Mouse (Mus musculus) erythroblast, embryonic 14.5 days (primary cell): ENCODE data around the gene Soat2.

Experiments used
- GATA1 ChIP-seq: IDR thresholded peaks from 2 replicates; pipeline ENCODE4 v1.6.1; 2012; ENCODE audit warnings: low read length, inconsistent platforms, mixed read lengths
- TAL1 ChIP-seq: IDR thresholded peaks from 3 replicates; pipeline ENCODE4 v1.6.1; 2012; ENCODE audit warnings: low read length, inconsistent platforms, mixed read lengths

DNA sequence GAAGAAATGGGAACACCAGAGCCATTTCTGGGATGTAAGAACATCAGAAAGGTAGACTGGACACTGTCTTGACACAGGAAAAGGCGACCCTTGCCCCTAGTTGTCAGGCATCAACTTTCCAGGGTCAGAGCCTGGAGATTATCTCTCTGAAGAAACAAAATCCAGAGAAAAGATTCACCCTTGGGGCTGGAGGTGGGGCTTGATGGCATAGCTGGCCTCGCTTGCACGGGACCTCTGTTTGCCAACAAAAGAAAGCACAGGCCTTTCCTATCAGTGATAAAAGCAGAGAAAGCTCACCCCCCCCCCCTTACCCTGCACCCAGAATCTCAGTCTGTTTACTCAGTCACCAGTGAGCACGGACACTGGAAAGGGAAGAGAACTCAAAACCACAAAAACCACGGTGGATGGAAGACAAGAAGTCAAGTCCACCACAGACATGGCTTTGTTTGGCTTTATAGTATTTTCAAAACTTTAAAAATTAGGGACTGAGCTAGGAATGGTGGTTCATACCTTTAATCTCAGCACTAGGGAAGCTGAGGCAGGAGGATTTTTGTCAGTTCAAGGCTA lies 42.6 kb downstream of the Soat2 start:
- TF ChIP-seq GATA1, result no peak
- TF ChIP-seq TAL1, result no peak
